31 mouse cellular contexts compared by ENCODE assay signal in genomic region chr13:73734379-73734778, GRCm38 (mm10). TPM values are rescaled to one million over a fixed set of nuclear protein-coding genes. Genes with fewer than 3 reads are reported as not detected.
DNase-seq lines count a peak whose midpoint lies in the region; ATAC-seq and TF ChIP-seq lines count a peak whose summit lies in the region.
"Had no signal": no experiment of that assay in that cellular context is flagged by ENCODE, and none has a peak within 500 bp of the region (broad histone marks: within the 10 kb centered on the region; RNA-seq: fewer than 3 reads in every experiment).

No protein-coding gene starts in this region.

- H3K27me3 ChIP-seq in heart, postnatal 0 days (ENCODE audit: control insufficient read depth, insufficient read depth, low read length) = no peaks in the 10 kb centered on the region
- H3K27me3 ChIP-seq in midbrain, embryonic 11.5 days (ENCODE audit: control insufficient read depth, insufficient read depth, low read length) = peaks cover 12% of the 10 kb centered on the region
- H3K27me3 ChIP-seq in midbrain, embryonic 16.5 days (ENCODE audit: control insufficient read depth, insufficient read depth, low read depth, low read length) = peaks cover 5% of the 10 kb centered on the region; the same call in 1 of the 2 replicates
- no peaks in the 10 kb centered on the region for H3K27me3 ChIP-seq in small intestine, adult 2 months (ENCODE audit: control insufficient read depth, insufficient read depth, low read length)
- 0 out of 2 replicates have a peak, but pooled peaks cover 8% of the 10 kb centered on the region for H3K27me3 ChIP-seq in intestine, embryonic 15.5 days (replicated peaks)
- H3K27me3 ChIP-seq: Patski had no signal

- H3K9ac ChIP-seq in heart, postnatal 0 days (replicated peaks; ENCODE audit: low read depth, low read length) = no peak overlapping the region
- no peak overlapping the region for H3K9ac ChIP-seq in midbrain, embryonic 11.5 days (ENCODE audit: low read length)
- no peak overlapping the region for H3K9ac ChIP-seq in midbrain, embryonic 16.5 days (ENCODE audit: low read depth, low read length)
- H3K9ac ChIP-seq in intestine, embryonic 15.5 days = no peak overlapping the region
- H3K9ac ChIP-seq: embryonic facial prominence, embryonic 13.5 days; embryonic facial prominence, embryonic 15.5 days; forebrain, embryonic 12.5 days had no signal

- DNase-seq in heart, adult 11 months = peak; percentile 93
- no peak for DNase-seq in heart, postnatal 36 days
- no peak for DNase-seq in heart, postnatal 0 days (ENCODE audit: low spot score)
- no peak for DNase-seq in heart, postnatal 4 days
- DNase-seq in midbrain, embryonic 11.5 days (ENCODE audit: low spot score, missing footprints) = peak; percentile 6
- DNase-seq: adrenal gland, adult 8-10 months; adrenal gland, postnatal 14 days; adrenal gland, postnatal 36 days; B cell, adult 2 months; cerebellum, adult 11-12 months; cerebellum, adult 2 months; cerebellum, adult 9-10 months; cerebellum, postnatal 10 days; cerebellum, postnatal 36 days; embryo, embryonic 11 days had no signal

- no peak for TF ChIP-seq CTCF in heart, postnatal 0 days (IDR thresholded peaks at IDR 0.05; ENCODE audit: low read depth)
- TF ChIP-seq CTCF in small intestine, adult 2 months (IDR thresholded peaks at IDR 0.05; ENCODE audit: extremely low read depth, insufficient read length, insufficient replicate concordance, low read depth, low read length) = no peak

- H3K4me2 ChIP-seq in heart, postnatal 0 days (ENCODE audit: low read depth, low read length) = peak overlapping the region; percentile 79
- H3K4me2 ChIP-seq in midbrain, embryonic 11.5 days = no peak overlapping the region
- H3K4me2 ChIP-seq in midbrain, embryonic 16.5 days (ENCODE audit: low read length) = no peak overlapping the region
- H3K4me2 ChIP-seq in intestine, embryonic 15.5 days (replicated peaks) = no peak overlapping the region
- H3K4me2 ChIP-seq: embryonic facial prominence, embryonic 13.5 days; embryonic facial prominence, embryonic 15.5 days; forebrain, embryonic 12.5 days had no signal

- intact Hi-C loops in heart, postnatal 36 days (cut with DNase I) = no loop called here

- TF ChIP-seq POLR2A in small intestine, adult 2 months (IDR thresholded peaks at IDR 0.05; ENCODE audit: low read depth, low read length) = no peak

- 0 out of 2 replicates have a peak overlapping the region, but pooled peaks have one; percentile 3 for H3K27ac ChIP-seq in heart, postnatal 0 days (ENCODE audit: low read depth)
- H3K27ac ChIP-seq in midbrain, embryonic 11.5 days (ENCODE audit: low read depth, low read length) = no peak overlapping the region
- H3K27ac ChIP-seq in midbrain, embryonic 16.5 days (ENCODE audit: low read length) = no peak overlapping the region
- H3K27ac ChIP-seq in small intestine, adult 2 months (ENCODE audit: insufficient read depth, low read depth, low read length) = peak overlapping the region; percentile 88; the same call in 1 of the 2 replicates
- H3K27ac ChIP-seq in intestine, embryonic 15.5 days = no peak overlapping the region
- H3K27ac ChIP-seq: embryonic facial prominence, embryonic 13.5 days; embryonic facial prominence, embryonic 15.5 days; forebrain, embryonic 10.5 days; forebrain, embryonic 12.5 days had no signal

- no peaks in the 10 kb centered on the region for H3K36me3 ChIP-seq in heart, postnatal 0 days (replicated peaks; ENCODE audit: control insufficient read depth, insufficient read depth, low read length)
- no peaks in the 10 kb centered on the region for H3K36me3 ChIP-seq in midbrain, embryonic 11.5 days (ENCODE audit: control insufficient read depth, insufficient read depth, low read length)
- H3K36me3 ChIP-seq in midbrain, embryonic 16.5 days (ENCODE audit: control insufficient read depth, insufficient read depth, low read length) = no peaks in the 10 kb centered on the region
- H3K36me3 ChIP-seq in small intestine, adult 2 months (ENCODE audit: control insufficient read depth, insufficient read depth, low read length) = peaks cover 3% of the 10 kb centered on the region; the same call in 1 of the 2 replicates
- no peaks in the 10 kb centered on the region for H3K36me3 ChIP-seq in intestine, embryonic 15.5 days
- H3K36me3 ChIP-seq: embryonic facial prominence, embryonic 13.5 days; embryonic facial prominence, embryonic 15.5 days; forebrain, embryonic 10.5 days; forebrain, embryonic 12.5 days; G1E had no signal

- H3K4me1 ChIP-seq in heart, postnatal 0 days (ENCODE audit: control insufficient read depth, insufficient read depth) = peaks cover 30% of the 10 kb centered on the region
- H3K4me1 ChIP-seq in midbrain, embryonic 11.5 days (ENCODE audit: control insufficient read depth, insufficient read depth, low read length) = peaks cover 2% of the 10 kb centered on the region; the same call in 1 of the 2 replicates
- H3K4me1 ChIP-seq in midbrain, embryonic 16.5 days (ENCODE audit: control insufficient read depth, insufficient read depth, low read length) = peaks cover 3% of the 10 kb centered on the region; the same call in 1 of the 2 replicates
- peaks cover 42% of the 10 kb centered on the region; the same call in 1 of the 2 replicates for H3K4me1 ChIP-seq in small intestine, adult 2 months (ENCODE audit: control insufficient read depth, insufficient read depth, insufficient read length, low read length)
- H3K4me1 ChIP-seq in intestine, embryonic 15.5 days (replicated peaks) = peaks cover 21% of the 10 kb centered on the region

- 92% methylated on average over 1 of the region's 1 CpGs for WGBS in heart, postnatal 0 days
- 88% methylated on average over 1 of the region's 1 CpGs for WGBS in midbrain, embryonic 11.5 days
- 92% methylated on average over 1 of the region's 1 CpGs for WGBS in midbrain, embryonic 16.5 days
- WGBS in small intestine, adult 2 months = 43% methylated on average over 1 of the region's 1 CpGs
- 91% methylated on average over 1 of the region's 1 CpGs for WGBS in intestine, embryonic 15.5 days

- no peaks in the 10 kb centered on the region for H3K9me3 ChIP-seq in heart, postnatal 0 days (replicated peaks; ENCODE audit: control insufficient read depth, low read length)
- no peaks in the 10 kb centered on the region for H3K9me3 ChIP-seq in midbrain, embryonic 11.5 days (ENCODE audit: control insufficient read depth, low read length)
- no peaks in the 10 kb centered on the region for H3K9me3 ChIP-seq in midbrain, embryonic 16.5 days (replicated peaks; ENCODE audit: control insufficient read depth, low read length, poor library complexity, severe bottlenecking)
- H3K9me3 ChIP-seq in intestine, embryonic 15.5 days = no peaks in the 10 kb centered on the region
- H3K9me3 ChIP-seq: embryonic facial prominence, embryonic 13.5 days; embryonic facial prominence, embryonic 15.5 days; forebrain, embryonic 10.5 days; forebrain, embryonic 12.5 days; G1E had no signal

- no peak for ATAC-seq in heart, postnatal 0 days (ENCODE audit: insufficient read depth, low read depth)
- ATAC-seq in midbrain, embryonic 11.5 days (ENCODE audit: low FRiP score) = no peak
- no peak for ATAC-seq in midbrain, embryonic 16.5 days
- no peak for ATAC-seq in intestine, embryonic 15.5 days
- ATAC-seq: activated CD4-positive, CD25-positive, alpha-beta regulatory T cell, adult 4 months; CD4-positive, CD25-positive, alpha-beta regulatory T cell, adult 4 months; forebrain, embryonic 14.5 days; Patski had no signal

- TF ChIP-seq EP300 in heart, postnatal 0 days (IDR thresholded peaks at IDR 0.05; ENCODE audit: low read depth) = no peak

- H3K4me3 ChIP-seq in heart, postnatal 0 days (ENCODE audit: low read depth, low read length) = no peak overlapping the region
- H3K4me3 ChIP-seq in midbrain, embryonic 11.5 days (ENCODE audit: low read depth, low read length) = no peak overlapping the region
- H3K4me3 ChIP-seq in midbrain, embryonic 16.5 days (ENCODE audit: low read depth, low read length) = no peak overlapping the region
- peak overlapping the region; percentile 9; the same call in 1 of the 2 replicates for H3K4me3 ChIP-seq in small intestine, adult 2 months (ENCODE audit: low read depth, low read length)
- H3K4me3 ChIP-seq in intestine, embryonic 15.5 days (replicated peaks) = no peak overlapping the region
- H3K4me3 ChIP-seq: embryonic facial prominence, embryonic 13.5 days; embryonic facial prominence, embryonic 15.5 days; erythroblast, embryonic 14.5 days; forebrain, embryonic 10.5 days; forebrain, embryonic 12.5 days had no signal

RNA-seq across cellular contexts. Expression of gene Slc12a7, which starts 1.5 kb away (rescaled TPM):
- 100 to 1,000 TPM; 163 to 167 TPM for total RNA-seq in heart, postnatal 36 days (2021)
- 79.3 and 94.6 TPM in 2 replicates for total RNA-seq in heart, postnatal 0 days (2014; rRNA removed; ENCODE audit: low replicate concordance)
- polyA plus RNA-seq in heart, postnatal 0 days (2015; fragmentation: Nextera tagmentation; extraction: Ambion mirVana) = 32.7 and 34.4 TPM in 2 replicates
- 100 to 1,000 TPM; 145 to 150 TPM for total RNA-seq in heart, postnatal 4 days (2021)
- 34.3 and 38.2 TPM in 2 replicates for polyA plus RNA-seq in midbrain, embryonic 11.5 days (2014; fragmentation: Nextera tagmentation; extraction: Ambion mirVana)
- 7.5 and 9.6 TPM in 2 replicates for polyA plus RNA-seq in midbrain, embryonic 16.5 days (2015; fragmentation: Nextera tagmentation; extraction: Ambion mirVana)
- polyA plus RNA-seq in small intestine, adult 2 months (2012; rRNA removed) = 74.3 and 147 TPM in 2 replicates
- polyA plus RNA-seq in intestine, embryonic 15.5 days (2015; fragmentation: Nextera tagmentation; extraction: Ambion mirVana) = 25.3 and 27.4 TPM in 2 replicates

RNA-seq across cellular contexts. Expression of gene Slc6a19, which starts 29.7 kb away (rescaled TPM):
- total RNA-seq in heart, postnatal 36 days (2021) = not detected
- 0.35 TPM in 1 of 2 replicates, not detected in the other for total RNA-seq in heart, postnatal 0 days (2014; rRNA removed; ENCODE audit: low replicate concordance)
- polyA plus RNA-seq in heart, postnatal 0 days (2015; fragmentation: Nextera tagmentation; extraction: Ambion mirVana) = not detected in 2 replicates
- total RNA-seq in heart, postnatal 4 days (2021) = not detected
- 0.14 and 0.17 TPM in 2 replicates for polyA plus RNA-seq in midbrain, embryonic 11.5 days (2014; fragmentation: Nextera tagmentation; extraction: Ambion mirVana)
- 0.11 and 0.30 TPM in 2 replicates for polyA plus RNA-seq in midbrain, embryonic 16.5 days (2015; fragmentation: Nextera tagmentation; extraction: Ambion mirVana)
- 246 and 934 TPM in 2 replicates for polyA plus RNA-seq in small intestine, adult 2 months (2012; rRNA removed)
- 10.4 and 13.2 TPM in 2 replicates for polyA plus RNA-seq in intestine, embryonic 15.5 days (2015; fragmentation: Nextera tagmentation; extraction: Ambion mirVana)
- polyA plus RNA-seq: CD4-positive, CD25-positive, alpha-beta regulatory T cell, adult 4 months; embryonic facial prominence, embryonic 13.5 days; erythroblast, embryonic 14.5 days; G1E had no signal

RNA-seq across cellular contexts. Expression of gene Slc6a18, which starts 56.6 kb away (rescaled TPM):
- total RNA-seq in heart, postnatal 36 days (2021) = not detected
- not detected in 2 replicates for total RNA-seq in heart, postnatal 0 days (2014; rRNA removed; ENCODE audit: low replicate concordance)
- polyA plus RNA-seq in heart, postnatal 0 days (2015; fragmentation: Nextera tagmentation; extraction: Ambion mirVana) = not detected in 2 replicates
- not detected for total RNA-seq in heart, postnatal 4 days (2021)
- not detected in 2 replicates for polyA plus RNA-seq in midbrain, embryonic 11.5 days (2014; fragmentation: Nextera tagmentation; extraction: Ambion mirVana)
- polyA plus RNA-seq in midbrain, embryonic 16.5 days (2015; fragmentation: Nextera tagmentation; extraction: Ambion mirVana) = not detected in 2 replicates
- polyA plus RNA-seq in small intestine, adult 2 months (2012; rRNA removed) = 0.19 and 0.81 TPM in 2 replicates
- polyA plus RNA-seq in intestine, embryonic 15.5 days (2015; fragmentation: Nextera tagmentation; extraction: Ambion mirVana) = not detected in 2 replicates
- total RNA-seq: adrenal gland, adult 8-10 months; adrenal gland, postnatal 14 days; adrenal gland, postnatal 36 days; CH12.LX; common myeloid progenitor, adult 5-6 weeks had no signal
- polyA plus RNA-seq: activated CD4-positive, CD25-positive, alpha-beta regulatory T cell, adult 4 months; CD4-positive, CD25-positive, alpha-beta regulatory T cell, adult 4 months; cerebellum, adult 2 months; embryonic facial prominence, embryonic 11.5 days; embryonic facial prominence, embryonic 13.5 days; embryonic facial prominence, embryonic 15.5 days; erythroblast, embryonic 14.5 days; forebrain, embryonic 10.5 days; forebrain, embryonic 12.5 days; forebrain, embryonic 14.5 days; G1E had no signal

Comparison
In these comparisons a context has a peak if more than half of its experiments do, and no peak if none do; other contexts are left out.
1. DNase-seq: peak in heart, adult 11 months (single experiment) and midbrain, embryonic 11.5 days (single experiment); none in heart, postnatal 36 days (0 of 2), heart, postnatal 0 days (single experiment) and heart, postnatal 4 days (single experiment).
2. H3K27ac ChIP-seq: peak in heart, postnatal 0 days (single experiment) and small intestine, adult 2 months (single experiment); none in midbrain, embryonic 11.5 days (single experiment), midbrain, embryonic 16.5 days (single experiment) and intestine, embryonic 15.5 days (single experiment).
3. RNA of gene Slc6a19, which starts 29.7 kb away (polyA plus RNA-seq): 246 to 934 TPM in small intestine, adult 2 months; 10.4 to 13.2 TPM in intestine, embryonic 15.5 days, 0.11 to 0.30 TPM in midbrain, embryonic 16.5 days, 0.14 to 0.17 TPM in midbrain, embryonic 11.5 days and not detected in heart, postnatal 0 days; every median in the first group is over 10 times any median in the second.